Mouse (Mus musculus): Measurements from ENCODE around the gene Oip5. TPM values are rescaled to one million over a fixed set of nuclear protein-coding genes. Genes with fewer than 3 reads are reported as not detected.
A peak's percentile ranks its signal among the peaks of the same experiment; 100 is the strongest.

Oip5 gene
- polyA plus RNA-seq, 1 experiment from 2014 or later = 12.0 TPM

GRCm38 (mm10) chr2:119594113-119594981 is 23.9 kb downstream of the Oip5 start:
- Histone ChIP-seq H3K9ac (replicated peaks; ENCODE audit: low read depth, low read length) (peak overlapping the region; percentile 98), H3K27me3 (replicated peaks; ENCODE audit: control insufficient read depth, insufficient read depth, low read length) (no peaks in the 10 kb centered on the region), H3K36me3 (ENCODE audit: control insufficient read depth, insufficient read depth) (peaks cover 5% of the 10 kb centered on the region), H3K4me1 (replicated peaks; ENCODE audit: control insufficient read depth, insufficient read depth, low read length) (peaks cover 37% of the 10 kb centered on the region), H3K9me3 (ENCODE audit: control insufficient read depth, low read length) (no peaks in the 10 kb centered on the region), H3K4me2 (ENCODE audit: low read length) (peak overlapping the region; percentile 77), H3K27ac (ENCODE audit: low read length) (peak overlapping the region; percentile 81), H3K4me3 (replicated peaks; ENCODE audit: low read length) (peak overlapping the region; percentile 98)
- peak; percentile 98 for ATAC-seq
- WGBS = under 1% methylated on average over 57 of the region's 61 CpGs

GRCm38 (mm10) chr2:119593765-119594112 is 24.5 kb downstream of the Oip5 start:
- Histone ChIP-seq H3K36me3 (ENCODE audit: control insufficient read depth, insufficient read depth) (peaks cover 5% of the 10 kb centered on the region; the same call in 1 of the 2 replicates), H3K9me3 (ENCODE audit: control insufficient read depth, low read length) (no peaks in the 10 kb centered on the region), H3K4me2 (ENCODE audit: low read length) (peak overlapping the region; percentile 41), H3K27ac (ENCODE audit: low read length) (peak overlapping the region; percentile 75), H3K27me3 (replicated peaks; ENCODE audit: control insufficient read depth, insufficient read depth, low read length) (no peaks in the 10 kb centered on the region), H3K4me3 (replicated peaks; ENCODE audit: low read length) (peak overlapping the region; percentile 98), H3K4me1 (replicated peaks; ENCODE audit: control insufficient read depth, insufficient read depth, low read length) (peaks cover 36% of the 10 kb centered on the region), H3K9ac (replicated peaks; ENCODE audit: low read depth, low read length) (no peak overlapping the region)
- peak; percentile 19 for ATAC-seq
- 7% methylated on average over 7 of the region's 7 CpGs for WGBS

- H3K9ac ChIP-seq (replicated peaks; ENCODE audit: low read depth, low read length) = no peak overlapping the region
- no peak for ATAC-seq
- no peaks in the 10 kb centered on the region for H3K27me3 ChIP-seq (replicated peaks; ENCODE audit: control insufficient read depth, insufficient read depth, low read length)
- peaks cover 18% of the 10 kb centered on the region for H3K4me1 ChIP-seq (replicated peaks; ENCODE audit: control insufficient read depth, insufficient read depth, low read length)
- no peak overlapping the region for H3K4me2 ChIP-seq (ENCODE audit: low read length)
- 93% methylated on average over 3 of the region's 3 CpGs for WGBS
- H3K36me3 ChIP-seq (ENCODE audit: control insufficient read depth, insufficient read depth) = no peaks in the 10 kb centered on the region
- H3K9me3 ChIP-seq (ENCODE audit: control insufficient read depth, low read length) = no peaks in the 10 kb centered on the region
- no peak overlapping the region for H3K4me3 ChIP-seq (replicated peaks; ENCODE audit: low read length)
- no peak overlapping the region for H3K27ac ChIP-seq (ENCODE audit: low read length)
Observed at GRCm38 (mm10) chr2:119591247-119591646, 27.0 kb downstream of the Oip5 start.

DNA sequence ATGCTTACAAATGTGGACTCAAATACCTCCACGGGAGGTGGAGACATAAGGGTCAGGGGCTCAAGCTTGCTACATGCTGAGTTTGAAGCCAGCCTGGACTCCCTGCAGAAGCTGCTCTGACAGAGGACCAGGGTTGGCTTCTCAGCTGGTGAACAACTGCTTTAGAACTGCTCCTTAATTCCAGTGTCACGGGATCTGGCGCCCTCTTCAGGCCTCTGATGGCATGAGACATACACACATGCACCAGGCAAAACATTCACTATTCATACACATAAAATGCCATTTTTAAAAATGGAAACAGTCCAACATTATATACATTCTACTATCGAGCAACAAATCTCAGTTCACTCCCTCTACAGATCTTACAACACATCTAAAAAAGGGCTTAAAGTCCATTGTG is 30.9 kb downstream of the Oip5 start:
- Histone ChIP-seq H3K9me3 (ENCODE audit: control insufficient read depth, low read length) (no peaks in the 10 kb centered on the region), H3K9ac (replicated peaks; ENCODE audit: low read depth, low read length) (no peak overlapping the region), H3K4me2 (ENCODE audit: low read length) (no peak overlapping the region), H3K4me1 (replicated peaks; ENCODE audit: control insufficient read depth, insufficient read depth, low read length) (no peaks in the 10 kb centered on the region), H3K4me3 (replicated peaks; ENCODE audit: low read length) (no peak overlapping the region), H3K36me3 (ENCODE audit: control insufficient read depth, insufficient read depth) (no peaks in the 10 kb centered on the region), H3K27ac (ENCODE audit: low read length) (no peak overlapping the region), H3K27me3 (replicated peaks; ENCODE audit: control insufficient read depth, insufficient read depth, low read length) (no peaks in the 10 kb centered on the region)
- ATAC-seq = no peak
- WGBS = 14% methylated on average over 4 of the region's 4 CpGs

DNA sequence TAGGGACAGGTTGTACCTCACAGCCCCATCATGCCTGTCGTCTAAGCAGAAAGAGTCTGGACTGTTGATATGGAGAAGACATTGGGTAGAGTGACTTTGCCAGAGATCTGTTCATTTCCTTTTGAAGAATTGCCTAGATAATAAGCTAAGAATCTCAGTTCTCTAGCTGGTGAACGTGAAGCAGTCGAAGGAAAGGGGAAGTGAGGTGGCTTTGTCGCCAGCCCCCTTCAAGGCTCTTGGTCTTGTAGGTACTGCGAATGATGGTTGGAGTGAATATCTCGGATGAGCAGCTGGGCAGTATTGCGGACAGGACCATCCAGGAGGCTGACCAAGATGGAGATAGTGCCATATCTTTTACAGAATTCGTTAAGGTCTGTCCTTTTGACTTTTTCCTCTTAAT is 34.0 kb downstream of the Oip5 start:
- Histone ChIP-seq H3K9ac (replicated peaks; ENCODE audit: low read depth, low read length) (no peak overlapping the region), H3K4me1 (replicated peaks; ENCODE audit: control insufficient read depth, insufficient read depth, low read length) (no peaks in the 10 kb centered on the region), H3K27ac (ENCODE audit: low read length) (no peak overlapping the region), H3K4me3 (replicated peaks; ENCODE audit: low read length) (no peak overlapping the region), H3K9me3 (ENCODE audit: control insufficient read depth, low read length) (no peaks in the 10 kb centered on the region), H3K27me3 (replicated peaks; ENCODE audit: control insufficient read depth, insufficient read depth, low read length) (no peaks in the 10 kb centered on the region), H3K36me3 (ENCODE audit: control insufficient read depth, insufficient read depth) (peaks cover 3% of the 10 kb centered on the region; the same call in 1 of the 2 replicates), H3K4me2 (ENCODE audit: low read length) (no peak overlapping the region)
- no peak for ATAC-seq
- 93% methylated on average over 8 of the region's 8 CpGs for WGBS

GRCm38 (mm10) chr2:119583439-119583838 is 34.8 kb downstream of the Oip5 start:
- no peak overlapping the region for H3K4me2 ChIP-seq (ENCODE audit: low read length)
- 23% methylated on average over 2 of the region's 2 CpGs for WGBS
- H3K9ac ChIP-seq (replicated peaks; ENCODE audit: low read depth, low read length) = no peak overlapping the region
- peaks cover 3% of the 10 kb centered on the region; the same call in 1 of the 2 replicates for H3K36me3 ChIP-seq (ENCODE audit: control insufficient read depth, insufficient read depth)
- no peaks in the 10 kb centered on the region for H3K27me3 ChIP-seq (replicated peaks; ENCODE audit: control insufficient read depth, insufficient read depth, low read length)
- no peaks in the 10 kb centered on the region for H3K4me1 ChIP-seq (replicated peaks; ENCODE audit: control insufficient read depth, insufficient read depth, low read length)
- H3K4me3 ChIP-seq (replicated peaks; ENCODE audit: low read length) = no peak overlapping the region
- H3K27ac ChIP-seq (ENCODE audit: low read length) = no peak overlapping the region
- H3K9me3 ChIP-seq (ENCODE audit: control insufficient read depth, low read length) = no peaks in the 10 kb centered on the region
- no peak for ATAC-seq

DNA sequence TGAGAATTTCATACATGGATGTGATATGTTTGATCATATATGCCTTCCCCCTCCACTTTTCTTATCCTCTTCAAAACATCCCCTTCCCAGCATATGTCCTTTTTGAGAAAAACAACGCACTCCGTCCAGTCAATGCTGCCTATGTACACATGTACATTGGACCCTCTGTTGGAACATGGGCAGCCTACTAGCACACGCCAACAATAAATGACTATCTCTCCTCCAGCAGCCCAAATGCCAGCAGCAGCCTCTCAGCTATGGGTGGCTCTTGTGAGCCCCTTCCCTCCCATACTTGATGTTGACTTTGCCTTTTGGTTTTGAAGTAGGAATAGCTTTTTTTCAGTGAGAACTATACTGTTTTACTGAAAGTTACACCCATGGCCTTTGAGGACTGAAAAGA is 36.7 kb downstream of the Oip5 start:
- Histone ChIP-seq H3K36me3 (ENCODE audit: control insufficient read depth, insufficient read depth) (peaks cover 3% of the 10 kb centered on the region), H3K9ac (replicated peaks; ENCODE audit: low read depth, low read length) (no peak overlapping the region), H3K4me3 (replicated peaks; ENCODE audit: low read length) (no peak overlapping the region), H3K4me2 (ENCODE audit: low read length) (no peak overlapping the region), H3K27me3 (replicated peaks; ENCODE audit: control insufficient read depth, insufficient read depth, low read length) (no peaks in the 10 kb centered on the region), H3K4me1 (replicated peaks; ENCODE audit: control insufficient read depth, insufficient read depth, low read length) (no peaks in the 10 kb centered on the region), H3K27ac (ENCODE audit: low read length) (no peak overlapping the region), H3K9me3 (ENCODE audit: control insufficient read depth, low read length) (no peaks in the 10 kb centered on the region)
- WGBS = 97% methylated on average over 3 of the region's 3 CpGs
- no peak for ATAC-seq

DNA sequence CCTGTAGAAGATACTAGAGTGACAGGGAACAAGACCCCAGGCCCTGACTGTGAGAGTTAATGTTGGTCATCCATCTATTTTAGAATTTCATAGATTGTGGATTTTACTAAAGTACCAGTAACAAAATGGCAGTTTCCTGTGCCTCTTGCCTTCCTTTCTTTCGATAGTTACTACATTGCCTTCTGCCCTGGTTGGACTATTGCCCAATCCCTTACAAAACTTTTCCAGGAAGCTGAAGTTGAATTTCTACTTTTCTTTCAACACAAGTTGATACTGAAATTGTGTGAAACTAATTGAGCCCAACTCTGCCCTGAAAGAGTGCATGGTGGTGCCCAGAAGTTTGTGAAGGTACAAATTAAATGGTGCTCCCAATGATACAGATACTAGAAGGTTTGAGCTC is 45.8 kb downstream of the Oip5 start:
- Histone ChIP-seq H3K9ac (replicated peaks; ENCODE audit: low read depth, low read length) (no peak overlapping the region), H3K27me3 (replicated peaks; ENCODE audit: control insufficient read depth, insufficient read depth, low read length) (no peaks in the 10 kb centered on the region), H3K9me3 (ENCODE audit: control insufficient read depth, low read length) (no peaks in the 10 kb centered on the region), H3K4me2 (ENCODE audit: low read length) (no peak overlapping the region), H3K27ac (ENCODE audit: low read length) (no peak overlapping the region), H3K4me3 (replicated peaks; ENCODE audit: low read length) (no peak overlapping the region), H3K36me3 (ENCODE audit: control insufficient read depth, insufficient read depth) (peaks cover 6% of the 10 kb centered on the region), H3K4me1 (replicated peaks; ENCODE audit: control insufficient read depth, insufficient read depth, low read length) (no peaks in the 10 kb centered on the region)
- no peak for ATAC-seq
- WGBS = 100% methylated on average over 1 of the region's 1 CpGs

- Histone ChIP-seq H3K36me3 (ENCODE audit: control insufficient read depth, insufficient read depth) (peaks cover 5% of the 10 kb centered on the region; the same call in 1 of the 2 replicates), H3K9ac (replicated peaks; ENCODE audit: low read depth, low read length) (no peak overlapping the region), H3K4me2 (ENCODE audit: low read length) (no peak overlapping the region), H3K4me1 (replicated peaks; ENCODE audit: control insufficient read depth, insufficient read depth, low read length) (no peaks in the 10 kb centered on the region), H3K9me3 (ENCODE audit: control insufficient read depth, low read length) (no peaks in the 10 kb centered on the region), H3K4me3 (replicated peaks; ENCODE audit: low read length) (no peak overlapping the region), H3K27me3 (replicated peaks; ENCODE audit: control insufficient read depth, insufficient read depth, low read length) (no peaks in the 10 kb centered on the region), H3K27ac (ENCODE audit: low read length) (no peak overlapping the region)
- no peak for ATAC-seq
- WGBS = 88% methylated on average over 7 of the region's 7 CpGs
Observed at GRCm38 (mm10) chr2:119566182-119566855, 52.0 kb downstream of the Oip5 start.
